Mouse (Mus musculus): ENCODE measurements around the gene Ifih1.

The Ifih1 gene

DNA sequence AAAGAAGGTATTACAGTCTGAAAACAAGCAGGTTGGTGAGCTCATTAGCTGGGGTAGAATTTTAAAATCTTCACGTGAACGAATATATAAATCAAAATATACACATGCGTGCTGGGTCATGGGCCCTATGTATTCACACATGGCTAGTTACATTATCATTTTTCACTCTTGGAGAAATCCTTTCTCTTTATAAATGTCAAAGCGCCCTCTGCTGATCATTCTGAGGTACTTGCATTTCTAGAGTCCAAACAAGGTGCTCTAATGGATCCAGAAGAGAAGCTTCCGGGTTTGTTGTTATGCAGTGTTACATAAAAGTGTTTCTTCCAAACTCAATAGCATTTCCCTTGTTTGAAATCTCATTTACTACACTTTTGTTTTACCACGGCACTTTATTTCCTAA lies 15.6 kb downstream of the Ifih1 start:
- peak; percentile 65 for DNase-seq

DNA sequence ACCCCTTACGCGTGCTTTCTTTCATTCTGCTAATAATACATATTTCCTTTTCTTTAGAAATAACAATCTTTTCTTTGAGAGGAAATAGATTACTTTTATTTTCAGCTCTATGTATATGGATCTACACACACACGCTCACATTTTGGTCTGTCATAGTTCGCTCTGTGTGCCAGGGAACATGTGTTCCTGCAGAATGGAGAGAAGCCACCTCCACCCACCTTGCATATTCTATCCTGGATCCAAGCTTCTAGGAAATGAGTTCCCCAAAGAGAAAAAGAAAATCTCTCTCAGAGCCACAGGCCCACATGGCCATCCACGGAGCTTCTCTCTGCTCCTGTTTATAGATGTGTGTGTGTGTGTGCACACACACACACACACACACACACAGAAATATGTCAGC lies 17.7 kb downstream of the Ifih1 start:
- no peak for DNase-seq

DNA sequence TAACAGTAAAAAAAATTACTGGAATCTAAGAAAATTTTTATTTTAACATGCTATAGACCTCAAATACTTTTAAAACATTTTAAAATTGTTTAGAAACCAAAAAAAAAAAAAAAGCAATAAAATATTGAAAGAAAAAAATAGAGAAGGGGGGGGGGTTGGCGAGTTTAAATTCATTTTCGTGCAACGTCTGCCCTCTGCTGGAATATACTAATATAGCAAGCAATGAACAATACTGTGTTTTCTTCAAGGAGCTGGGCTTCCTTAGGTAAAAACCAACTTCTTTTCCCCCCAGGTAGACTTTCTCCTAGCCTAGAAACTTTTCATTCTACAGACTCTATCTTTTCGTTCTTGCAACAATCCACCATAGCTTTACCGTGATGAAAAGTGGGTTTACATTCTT lies 18.3 kb downstream of the Ifih1 start:
- peak; percentile 45 for DNase-seq

DNA sequence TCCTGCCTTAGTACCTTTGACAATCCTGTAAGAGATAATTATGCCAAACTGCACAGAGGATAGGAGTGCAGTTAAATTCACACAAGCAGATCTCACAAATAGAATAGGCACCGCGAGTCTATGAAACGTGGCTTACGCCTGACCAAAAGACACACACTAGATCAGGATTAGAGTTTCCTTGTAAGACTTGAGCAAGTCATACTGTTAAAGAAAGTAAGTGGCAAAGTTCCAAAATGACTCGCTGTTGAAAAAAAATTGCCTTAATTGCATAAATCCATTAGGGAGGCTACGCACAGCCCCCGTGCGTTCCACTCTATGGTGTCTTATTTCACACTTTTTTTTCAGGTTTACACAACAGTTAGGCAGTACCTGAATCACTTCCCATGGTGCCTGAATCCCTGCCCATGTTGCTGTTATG lies 23.0 kb downstream of the Ifih1 start:
- DNase-seq, result no peak

DNA sequence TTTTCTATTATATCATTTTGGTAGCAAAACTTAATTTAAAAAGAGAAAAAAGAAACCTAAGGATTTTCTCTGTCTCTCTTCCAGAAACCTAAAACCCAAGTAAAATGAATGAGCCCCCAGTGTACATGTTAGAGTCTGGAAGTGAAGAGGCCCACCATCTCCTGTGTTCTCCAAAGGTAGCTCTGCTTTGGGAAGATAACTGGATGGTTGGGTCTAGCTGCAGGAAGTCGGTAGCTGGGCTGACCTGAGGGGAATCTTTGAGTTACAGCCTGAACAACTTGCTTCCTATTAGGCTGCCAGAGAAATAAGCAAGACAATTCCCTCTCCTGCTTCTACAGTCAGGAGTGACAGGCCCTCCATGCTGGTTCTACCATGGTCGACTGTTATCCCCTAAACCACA lies 26.4 kb downstream of the Ifih1 start:
- DNase-seq, result no peak

DNA sequence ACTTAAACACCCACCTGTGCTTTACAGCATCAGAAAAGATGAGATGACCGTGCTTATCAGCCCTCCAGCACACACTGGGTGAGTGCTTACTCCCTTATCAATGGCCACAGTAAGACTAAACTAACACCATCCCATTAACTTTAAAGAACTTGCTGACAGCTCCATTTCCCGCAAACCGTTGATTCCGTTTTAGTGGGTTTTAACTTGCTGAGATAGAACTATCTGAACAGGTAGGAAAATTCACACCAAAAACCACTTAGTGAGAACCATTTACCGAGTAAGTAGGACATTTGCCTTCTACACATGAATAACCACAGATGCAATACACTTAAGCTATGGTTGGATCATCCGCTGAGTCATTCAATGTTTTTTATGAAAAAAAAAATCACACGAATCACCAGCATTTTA lies 27.1 kb downstream of the Ifih1 start:
- no peak for DNase-seq

DNA sequence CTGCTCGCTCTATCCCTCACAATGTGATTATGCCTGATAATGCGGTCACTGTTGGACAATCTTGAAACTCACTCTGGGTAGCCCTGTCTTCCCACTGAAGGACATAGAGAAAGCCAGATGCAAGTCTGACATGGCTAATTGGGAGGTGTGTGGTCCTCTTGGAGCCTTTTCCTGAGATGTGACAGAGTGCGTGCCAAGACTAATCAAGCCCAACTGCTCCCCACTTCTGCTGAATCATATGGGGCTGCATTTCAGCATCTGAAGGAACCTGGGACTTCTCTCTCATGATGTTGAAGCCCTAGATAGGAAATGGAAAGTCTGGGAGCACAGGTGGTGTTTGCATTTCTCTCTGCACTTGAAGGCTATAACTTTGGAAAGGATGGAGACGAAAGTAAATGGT lies 32.9 kb downstream of the Ifih1 start:
- no peak for DNase-seq

DNA sequence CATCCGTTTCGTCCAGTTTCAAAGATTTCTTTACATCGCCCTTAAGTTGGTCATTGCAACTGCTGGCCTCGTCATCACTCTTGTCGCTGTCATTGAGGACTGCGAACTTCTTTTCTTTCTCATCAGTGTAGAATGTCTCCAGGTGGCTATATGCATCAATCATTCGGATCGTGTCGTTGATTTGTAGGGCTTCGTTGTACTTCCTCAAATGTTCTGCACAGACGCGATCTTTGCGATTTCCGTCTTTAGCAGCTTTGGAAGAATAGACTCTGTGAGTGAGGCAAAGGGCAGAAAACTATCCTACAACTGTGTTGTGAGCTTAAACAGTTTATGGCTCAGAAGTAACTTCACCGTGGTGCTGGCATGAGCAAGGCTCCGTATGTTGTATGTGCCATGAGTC lies 39.9 kb downstream of the Ifih1 start:
- no peak for DNase-seq

DNA sequence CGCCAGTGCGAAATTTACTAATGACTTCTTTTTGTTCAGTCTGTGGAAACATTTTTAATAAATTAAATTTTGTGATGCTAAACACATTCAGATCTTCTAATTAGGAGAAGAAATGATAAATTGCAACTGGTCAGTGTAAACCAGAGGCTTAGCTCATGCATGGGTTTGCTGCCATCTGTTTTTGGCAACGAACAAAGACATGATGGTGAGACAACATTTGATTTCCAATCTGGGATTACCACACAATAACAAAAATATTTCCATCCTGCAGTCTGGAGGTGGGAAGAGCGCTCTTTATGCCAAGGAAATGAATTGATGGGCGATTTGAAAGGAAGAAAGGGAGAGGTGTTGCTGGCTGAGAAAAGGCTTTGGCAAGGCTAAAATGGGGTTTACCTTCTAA lies 42.5 kb downstream of the Ifih1 start:
- no peak for DNase-seq

DNA sequence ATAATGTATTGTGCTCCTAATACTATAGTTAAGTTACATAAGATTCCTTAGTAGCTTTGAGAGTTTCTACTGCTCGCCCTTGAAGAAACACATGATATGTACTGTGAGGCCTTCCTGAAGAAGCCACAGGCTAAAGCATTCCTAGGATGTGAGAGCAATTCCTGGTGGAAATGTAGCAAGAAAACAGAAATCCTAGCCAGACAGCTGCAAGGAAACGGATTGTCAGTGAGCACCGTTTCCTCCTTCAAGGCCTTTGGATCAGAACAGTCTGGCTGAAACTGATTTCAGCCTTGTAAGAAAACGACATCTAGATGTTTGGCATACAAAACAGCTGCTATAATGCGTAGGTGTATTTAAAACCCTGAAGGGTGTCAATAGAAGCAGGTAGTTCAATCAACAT lies 49.5 kb downstream of the Ifih1 start:
- DNase-seq, result no peak

DNA sequence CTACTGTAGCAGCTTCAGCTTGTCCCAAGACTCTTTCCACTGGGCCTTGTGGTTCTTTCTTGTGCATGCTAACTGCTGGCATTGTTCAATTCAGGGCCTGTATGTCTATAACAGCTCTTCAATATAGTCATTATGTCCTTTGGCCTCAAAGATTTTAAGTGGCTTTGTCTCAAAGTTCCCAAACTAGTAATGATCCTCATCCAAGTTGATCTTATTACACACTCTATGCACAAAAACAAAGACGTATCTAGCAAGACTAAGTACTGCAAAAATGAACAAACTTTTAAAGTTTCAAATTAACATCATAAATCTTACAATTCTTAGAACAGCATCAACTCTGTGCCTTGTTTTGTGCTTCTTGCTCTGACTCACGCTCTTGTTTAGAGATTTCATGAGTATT lies 51.6 kb downstream of the Ifih1 start:
- no peak for DNase-seq

DNA sequence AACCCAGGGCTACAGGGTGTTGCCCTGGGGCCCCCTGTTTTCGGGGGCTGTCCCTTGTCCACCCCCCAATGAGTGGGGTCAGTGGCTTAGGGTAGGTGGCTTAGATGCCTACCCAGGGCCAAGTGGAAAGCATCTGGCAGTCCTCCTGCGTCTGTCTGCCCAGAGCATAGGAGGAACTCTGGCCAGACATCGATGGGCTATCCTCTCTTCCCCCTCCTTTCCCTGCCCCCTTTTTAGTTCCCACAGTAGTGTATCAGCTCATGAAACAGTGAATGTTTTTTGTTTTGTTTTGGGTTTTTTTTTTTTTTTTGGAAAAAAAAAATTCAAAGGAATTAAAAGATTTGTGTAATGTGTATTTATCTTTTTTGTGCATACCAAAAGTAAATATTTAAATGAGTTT lies 54.5 kb downstream of the Ifih1 start:
- no peak for DNase-seq

DNA sequence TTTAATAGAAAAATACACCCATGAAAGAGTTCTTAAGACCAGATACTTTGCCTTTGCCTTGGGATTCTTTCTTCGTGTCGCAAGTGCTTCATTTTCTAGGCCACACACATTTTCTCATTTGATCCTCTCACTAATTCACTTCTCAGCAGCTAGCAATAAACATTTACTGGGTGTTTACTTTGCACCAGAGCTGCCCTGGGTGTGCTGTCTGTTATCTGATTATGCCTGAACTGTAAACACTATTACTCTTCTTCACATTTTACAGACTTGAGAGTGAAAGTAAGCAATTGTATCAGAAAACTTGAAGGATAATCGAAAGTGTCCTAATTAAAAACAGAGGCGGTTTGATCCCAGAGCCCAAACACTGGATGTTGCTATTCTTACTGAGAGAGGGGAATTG lies 56.7 kb downstream of the Ifih1 start:
- no peak for DNase-seq

DNA sequence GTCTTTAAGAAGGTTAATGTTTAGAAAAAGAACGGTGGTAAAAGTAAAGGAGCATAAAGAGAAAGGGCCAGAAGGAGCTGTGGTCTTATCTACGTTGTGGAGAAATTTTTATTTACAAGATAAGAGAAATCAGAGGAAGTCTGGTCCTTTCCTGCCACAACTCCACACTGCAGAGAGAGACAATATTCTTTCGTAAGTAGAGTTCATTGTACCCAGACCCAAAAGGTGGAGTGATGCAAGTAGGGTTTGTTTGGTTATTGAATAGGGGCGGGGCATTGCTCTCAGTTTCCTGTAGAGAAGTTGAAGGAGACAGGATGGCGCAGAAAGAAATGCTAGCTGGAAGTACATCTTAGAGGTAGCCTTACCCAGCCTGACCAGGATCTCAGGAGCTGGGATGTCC lies 60.3 kb downstream of the Ifih1 start:
- DNase-seq, result no peak

DNA sequence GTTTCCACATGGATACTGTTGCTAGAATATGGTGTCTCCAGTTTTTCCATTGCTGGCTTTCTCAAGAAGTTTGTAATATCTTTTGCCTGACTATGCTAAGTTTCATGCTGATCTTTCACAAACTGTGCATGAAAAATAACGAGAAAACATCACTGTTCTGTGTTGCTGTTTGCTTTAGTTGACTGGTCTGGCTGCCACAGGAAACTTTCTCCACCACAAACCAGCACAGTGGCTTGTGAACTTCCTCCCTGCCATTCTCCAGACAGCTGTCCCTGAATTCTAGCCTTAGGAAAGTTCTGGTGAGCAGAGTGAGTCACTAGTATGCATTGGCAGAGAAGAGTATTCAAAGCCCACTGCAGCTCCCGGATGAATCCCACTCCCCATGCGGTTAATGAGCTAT lies 71.1 kb downstream of the Ifih1 start:
- DNase-seq, result no peak

DNA sequence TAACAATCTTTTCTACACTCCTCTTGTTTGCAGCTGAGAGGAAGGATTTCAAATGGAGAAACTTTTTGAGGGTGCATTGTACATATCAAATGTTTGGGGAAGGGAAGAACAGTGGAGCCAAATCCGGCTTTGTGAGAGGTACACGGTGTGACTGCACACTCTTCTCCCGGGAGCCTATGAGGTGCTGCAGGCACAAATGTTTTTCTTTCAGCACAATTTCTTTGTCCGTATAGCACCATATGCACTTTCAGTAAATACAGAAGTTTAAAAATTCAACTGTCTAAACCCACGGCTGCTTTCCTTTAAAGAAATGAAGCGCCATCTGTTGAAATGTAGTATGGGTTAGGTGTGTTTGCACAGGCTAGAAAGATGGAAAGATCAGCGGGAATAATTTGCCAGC lies 71.8 kb downstream of the Ifih1 start:
- DNase-seq, result no peak

DNA sequence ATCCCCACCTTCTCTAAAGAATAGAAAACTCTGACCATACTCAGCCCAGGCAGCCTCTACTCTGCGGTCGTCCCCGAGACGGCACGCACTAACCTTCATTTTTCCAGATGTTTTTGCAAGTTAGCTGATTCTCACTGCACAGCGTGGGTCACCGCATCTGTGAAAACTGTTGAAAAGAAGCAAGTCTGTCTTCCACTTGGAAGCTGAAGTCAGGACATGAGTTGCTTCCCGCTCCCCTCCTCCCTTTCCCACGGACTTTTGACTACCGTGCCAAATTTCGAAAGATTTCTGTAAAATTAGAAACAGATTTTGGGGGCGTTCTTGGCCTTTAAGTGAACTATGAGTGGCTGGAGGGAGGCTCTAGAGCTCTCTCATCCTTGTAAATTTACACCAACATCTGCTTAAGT lies 72.3 kb downstream of the Ifih1 start, which contains the start of gene Fap:
Gene Fap (minus strand): TSS at position 323 of the 407 bp plus-strand sequence.
- no peak for DNase-seq

DNA sequence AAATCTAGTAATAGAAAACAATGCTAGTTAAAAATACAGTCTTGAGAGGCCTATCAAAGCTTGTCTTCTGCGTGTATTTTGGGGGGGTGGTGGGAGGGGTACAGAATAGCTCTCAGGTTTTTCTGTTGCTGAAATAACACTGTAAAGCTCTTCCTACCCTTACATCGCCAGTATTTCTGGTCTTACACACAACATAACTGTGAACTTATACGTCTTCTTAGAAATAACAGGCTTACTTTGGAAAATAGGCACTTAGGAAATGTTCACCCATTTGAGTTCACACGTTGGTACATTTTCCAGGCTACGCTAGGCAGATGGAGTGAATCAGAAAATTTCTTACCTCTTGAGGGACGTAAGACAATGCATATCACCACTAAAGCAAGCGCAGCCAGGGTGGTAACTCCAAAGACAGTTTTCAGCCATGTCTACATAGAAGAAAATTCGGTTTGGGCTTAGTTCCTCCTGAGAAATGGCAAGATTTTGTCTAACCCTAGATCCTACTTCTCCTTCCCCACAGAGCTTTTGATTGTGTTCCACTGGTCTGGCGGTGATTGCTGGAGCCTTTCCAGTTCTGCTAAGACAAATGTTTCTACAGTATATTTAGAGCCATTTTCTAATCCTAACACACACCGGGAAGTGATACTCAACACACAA lies 72.8 kb downstream of the Ifih1 start:
- no peak for DNase-seq

DNA sequence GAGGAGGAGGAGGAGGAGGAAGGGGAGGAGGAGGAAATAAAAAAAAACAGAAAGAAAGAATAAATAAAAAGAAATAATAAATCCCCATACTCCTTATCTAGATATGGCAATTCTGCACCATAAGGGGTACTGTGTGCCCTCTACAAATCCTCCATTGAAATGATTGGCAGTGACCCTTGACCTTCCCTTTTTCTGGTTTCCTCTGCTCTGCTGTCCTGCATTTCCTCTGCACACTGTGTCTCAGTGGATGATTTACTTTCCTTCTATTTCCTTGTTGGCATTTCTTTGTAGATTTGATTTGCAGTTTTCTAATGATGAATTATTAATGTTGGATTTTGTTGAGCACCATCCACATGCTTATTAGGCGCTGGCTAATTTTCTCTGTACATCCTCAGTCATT lies 81.4 kb downstream of the Ifih1 start:
- no peak for DNase-seq

DNA sequence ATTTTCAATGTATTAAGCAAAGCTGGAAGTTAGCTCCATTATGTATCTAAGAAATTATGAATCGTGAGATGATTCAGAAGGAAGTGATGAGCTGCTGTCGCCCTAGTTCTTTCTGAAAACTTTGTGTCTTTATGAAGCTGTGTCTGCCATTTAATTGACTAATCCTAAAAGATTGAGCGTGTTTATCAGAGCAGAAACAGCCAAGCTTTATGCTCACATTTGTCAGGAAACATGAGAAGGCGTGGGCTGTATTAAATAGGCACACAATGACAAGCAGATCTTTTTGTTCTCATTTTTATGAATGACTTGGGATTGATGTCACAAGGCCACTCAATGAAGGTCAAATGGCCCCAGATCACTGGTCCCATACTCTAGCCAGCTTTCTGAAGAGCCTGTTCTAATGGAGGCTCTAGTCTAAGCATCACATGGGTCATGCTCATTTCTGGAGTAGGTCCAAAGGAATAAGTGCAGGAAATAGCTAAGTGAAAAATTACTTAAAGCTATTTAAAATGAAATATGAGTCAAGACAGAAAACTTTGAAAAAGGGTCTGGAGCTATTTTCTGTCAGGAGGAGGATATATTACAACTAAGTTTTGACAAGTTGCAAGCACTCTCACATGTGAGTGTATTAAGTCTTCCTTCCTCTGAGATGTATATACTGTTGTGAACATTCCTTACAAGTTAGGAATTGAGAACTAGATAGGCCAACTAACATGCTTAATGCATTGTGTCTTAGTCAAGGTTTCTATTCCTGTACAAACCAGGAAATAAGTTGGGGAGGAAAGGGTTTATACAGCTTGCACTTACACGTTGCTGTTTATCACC lies 83.2 kb downstream of the Ifih1 start:
- no peak for DNase-seq

DNA sequence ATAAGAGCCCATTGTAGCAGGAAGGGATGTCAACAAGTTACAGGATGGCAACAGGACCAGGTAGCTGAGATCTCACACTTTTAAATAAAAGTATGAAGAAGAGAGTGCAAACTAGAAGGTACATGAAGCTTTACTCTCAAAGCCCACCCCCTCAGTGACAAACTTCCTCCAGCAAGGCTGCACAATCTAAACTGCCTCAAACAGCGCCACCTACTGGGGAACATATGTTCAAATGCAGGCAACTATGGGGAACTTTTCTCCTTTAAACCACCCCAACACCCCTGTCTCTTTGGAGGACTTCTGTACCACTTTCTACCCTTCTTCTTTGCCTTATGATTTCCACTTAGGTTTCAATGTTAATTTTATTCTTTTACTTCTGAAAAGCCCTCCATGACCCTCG lies 88.6 kb downstream of the Ifih1 start:
- no peak for DNase-seq

DNA sequence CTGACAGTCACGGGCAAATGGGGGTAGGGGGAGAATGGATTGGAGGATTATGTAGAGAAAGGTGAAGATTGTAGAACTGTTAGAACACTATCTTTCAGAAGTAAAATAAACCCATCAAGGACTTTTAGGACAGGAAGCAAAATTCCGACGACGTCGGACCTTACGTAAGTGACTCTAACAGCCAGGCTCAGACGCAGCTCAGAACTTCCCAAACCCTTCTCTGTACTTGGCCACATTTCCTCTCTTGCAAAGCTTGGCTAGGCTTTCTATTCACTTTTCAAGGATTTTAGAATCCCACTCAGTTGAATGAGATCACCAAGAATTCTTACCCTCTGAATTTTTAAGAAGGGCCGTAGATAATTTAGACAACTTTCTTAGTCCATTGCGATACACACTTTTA lies 89.7 kb downstream of the Ifih1 start:
- DNase-seq, result no peak

DNA sequence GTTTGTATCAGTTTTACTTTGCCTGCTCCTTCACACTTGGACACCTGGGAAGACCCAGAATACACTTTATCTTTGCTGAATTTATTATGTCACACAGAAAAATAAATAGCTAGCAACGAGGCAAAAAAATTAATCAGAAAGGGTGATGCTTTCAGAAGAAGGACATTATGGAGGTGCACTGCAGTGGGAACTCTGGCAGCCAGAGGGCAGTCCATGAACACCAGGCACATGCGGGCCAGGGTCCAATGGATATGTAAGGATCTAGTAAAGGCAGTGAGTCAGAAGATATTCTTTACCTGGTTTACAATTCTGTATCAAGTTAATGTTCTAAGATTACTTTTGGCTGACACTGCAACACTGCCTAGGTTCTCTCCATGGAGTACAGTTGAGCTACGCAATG lies 96.4 kb downstream of the Ifih1 start:
- DNase-seq, result no peak

DNA sequence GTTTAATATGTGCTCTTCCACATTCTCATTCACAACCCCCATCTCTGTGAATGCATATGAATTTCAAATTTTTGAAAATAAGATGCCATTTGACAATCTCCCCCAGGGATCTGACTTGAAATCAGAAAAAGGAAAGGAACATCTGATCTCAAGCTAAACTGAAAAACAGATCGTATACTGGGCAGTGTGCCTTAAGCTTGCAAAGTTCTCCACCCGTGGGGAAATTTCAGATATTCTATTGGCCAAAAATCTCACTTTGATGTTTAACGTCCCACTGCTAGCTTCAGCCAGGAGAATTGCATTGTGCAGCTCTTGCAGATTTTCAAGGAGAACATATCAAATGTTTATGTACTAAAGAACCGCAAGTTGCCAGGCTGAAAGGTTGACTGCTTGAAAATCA lies 96.9 kb downstream of the Ifih1 start:
- DNase-seq, result no peak

DNA sequence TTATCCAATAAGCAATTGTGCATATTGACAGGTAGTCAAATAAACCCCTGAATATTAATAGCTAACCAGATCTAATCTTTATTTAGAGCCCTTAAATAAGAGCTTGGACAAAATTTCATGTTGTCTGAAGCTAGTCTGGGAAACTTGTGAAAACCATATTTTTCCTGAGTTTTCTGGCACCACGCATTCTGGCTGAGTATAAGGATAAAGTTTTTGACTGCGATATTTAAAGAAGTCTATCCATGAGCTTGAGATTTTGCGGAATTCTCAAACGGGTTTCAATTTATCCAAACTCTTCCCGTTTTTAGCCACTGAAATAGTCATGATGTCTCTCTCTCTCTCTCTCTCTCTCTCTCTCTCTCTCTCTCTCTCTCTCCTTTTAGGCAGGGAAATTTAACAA lies 98.0 kb downstream of the Ifih1 start:
- DNase-seq, result no peak

All from lung, postnatal 36 days (tissue).